Mouse (Mus musculus) lung, adult 2 months (tissue): ENCODE results near the gene 1700003F12Rik. TPM values are rescaled to one million over a fixed set of nuclear protein-coding genes. Genes with fewer than 3 reads are reported as not detected.
A peak's percentile ranks its signal among the peaks of the same experiment; 100 is the strongest.

Experiments
- DNase-seq: peaks from one replicate; pipeline ENCODE4 v3.0.0; 2022
- H3K4me1 ChIP-seq: fragments of 200-500 bp; 2 replicates; pipeline ENCODE4 v1.6.1; 2011; ENCODE audit warnings: low read length; ENCODE audit not compliant: control insufficient read depth, insufficient read depth
- H3K4me3 ChIP-seq: fragments of 200-500 bp; replicated peaks from 2 replicates; pipeline ENCODE3; 2011; ENCODE audit warnings: low read depth, mild to moderate bottlenecking, control low read depth, low read length; ENCODE audit errors: extremely low read depth
- CTCF ChIP-seq: fragments of 200-500 bp; IDR thresholded peaks from 2 replicates; pipeline ENCODE4 v1.5.1; 2011; ENCODE audit warnings: mild to moderate bottlenecking, low read length, control low read depth; ENCODE audit not compliant: insufficient read depth
- POLR2A ChIP-seq: fragments of 200-500 bp; IDR thresholded peaks from 2 replicates; pipeline ENCODE4 v1.6.1; 2011; ENCODE audit warnings: low read depth, mild to moderate bottlenecking, control low read depth, low read length, borderline replicate concordance; ENCODE audit errors: extremely low read depth
- WGBS: fragments of 180-500 bp; shearing (Covaris S2); methylation state at CpG from one replicate; pipeline ENCODE4 v1.1.7; 2018; 5-methylcytosine and 5-hydroxymethylcytosine counted together
- polyA plus RNA-seq: library from polyadenylated mRNA; depleted of rRNA; stranded (reverse); fragments of >200 nt; gene quantifications from 2 replicates; pipeline ENCODE4 v1.2.3, GENCODE M21; 2012

The 1700003F12Rik gene
- polyA plus RNA-seq, 1 experiment, result not detected

DNA sequence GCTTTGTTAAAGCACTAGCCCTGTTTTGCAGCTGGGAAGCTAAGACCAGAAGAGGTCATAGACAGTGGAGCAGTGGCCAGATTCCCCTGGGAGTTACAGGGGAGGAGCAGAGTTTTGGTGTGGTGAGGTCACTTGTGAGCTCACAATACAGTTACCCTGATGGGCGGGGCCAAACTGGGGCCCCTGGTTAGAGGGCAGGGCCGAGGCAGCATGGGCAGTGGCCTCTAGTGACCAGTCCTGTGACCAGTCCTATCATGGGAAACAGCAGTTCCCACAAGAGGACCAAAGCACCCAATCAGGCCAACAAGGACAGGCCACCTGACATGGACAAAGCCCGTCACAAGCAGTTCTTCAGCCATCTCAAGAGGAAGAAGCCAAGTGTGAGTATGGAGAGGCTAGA, 1.8 kb downstream of the 1700003F12Rik start:
- peaks cover 10% of the 10 kb centered on the region for H3K4me1 ChIP-seq
- 59% methylated on average over 3 of the region's 3 CpGs for WGBS
- DNase-seq, result no peak
- no peak overlapping the region for H3K4me3 ChIP-seq
- TF ChIP-seq CTCF (no peak), POLR2A (no peak)

DNA sequence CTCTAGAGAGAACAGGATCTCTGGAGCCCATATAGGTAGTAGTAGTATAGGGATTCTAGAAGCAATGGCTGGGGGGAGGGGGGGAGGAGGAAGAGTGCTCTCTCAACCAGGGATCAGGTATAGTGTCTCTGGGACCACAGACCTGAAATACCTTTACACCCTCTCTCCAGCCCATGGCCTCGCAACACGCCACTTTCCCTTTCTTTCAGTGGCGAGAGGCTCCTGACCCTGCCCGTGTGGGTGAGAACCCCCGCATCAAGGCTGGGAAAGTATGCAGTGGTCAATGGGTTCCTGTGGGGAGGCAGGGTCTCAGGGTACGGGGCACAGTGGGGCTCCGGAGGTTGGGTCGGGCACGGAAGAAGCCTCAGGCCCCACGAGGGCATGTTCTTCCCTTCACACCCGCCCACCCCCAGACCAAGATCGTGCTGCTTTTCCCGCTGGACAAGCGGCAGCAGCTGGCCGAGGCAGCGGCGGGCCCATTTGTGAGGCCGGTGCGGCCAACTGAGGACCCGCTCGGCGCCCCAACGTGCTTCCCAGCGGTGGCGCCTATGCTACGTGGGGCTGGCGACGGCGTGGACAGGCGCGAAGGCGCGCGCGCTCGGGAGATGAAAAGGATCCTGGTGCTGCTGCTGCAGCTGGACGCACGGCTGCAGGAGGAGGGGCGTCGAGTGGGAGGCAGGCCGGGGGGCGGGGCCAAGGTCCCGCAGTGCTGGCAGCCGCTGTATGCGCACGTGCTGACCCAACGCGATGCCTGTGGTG, 2.4 kb downstream of the 1700003F12Rik start:
- peak; percentile 42 for DNase-seq
- TF ChIP-seq POLR2A (no peak), CTCF (no peak)
- 6% methylated on average over 46 of the region's 48 CpGs for WGBS
- H3K4me1 ChIP-seq, result peaks cover 10% of the 10 kb centered on the region
- peak overlapping the region; percentile 11 for H3K4me3 ChIP-seq

DNA sequence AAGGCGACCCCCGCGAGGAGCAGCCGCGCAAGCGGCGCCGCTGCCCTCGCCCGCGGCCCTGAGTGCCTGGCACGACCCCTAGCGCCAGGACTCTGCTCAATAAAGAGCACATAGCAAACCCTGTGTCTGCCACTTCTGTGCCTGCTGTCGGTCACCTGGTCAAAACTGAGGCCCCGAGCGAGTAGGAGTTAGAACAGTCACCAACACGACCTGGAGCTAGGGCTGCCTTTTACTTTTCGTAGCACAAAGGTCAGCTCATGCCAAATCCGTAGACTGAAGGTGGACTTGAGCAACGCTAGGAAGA, 3.0 kb downstream of the 1700003F12Rik start:
- TF ChIP-seq CTCF (no peak), POLR2A (no peak)
- peaks cover 10% of the 10 kb centered on the region for H3K4me1 ChIP-seq
- WGBS, result 17% methylated on average over 20 of the region's 20 CpGs
- DNase-seq, result no peak
- no peak overlapping the region for H3K4me3 ChIP-seq

DNA sequence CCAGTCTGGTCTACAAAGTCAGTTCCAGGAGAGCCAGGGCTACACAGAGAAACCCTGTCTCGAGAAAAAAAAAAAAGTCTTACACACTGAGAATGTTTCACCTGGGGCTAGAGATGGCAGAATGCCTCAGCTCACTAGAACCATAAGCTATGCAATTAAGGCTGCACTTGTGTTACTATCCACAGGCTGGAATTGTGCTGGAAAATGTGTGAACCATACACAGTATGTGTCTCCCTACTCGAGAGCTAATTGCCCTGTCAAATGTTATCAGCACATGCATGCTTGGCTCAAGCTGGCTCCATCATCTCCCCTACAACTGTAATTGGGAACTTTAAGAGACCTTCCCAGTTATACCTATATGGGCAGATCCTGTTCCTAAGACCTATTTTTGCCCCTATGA, 4.1 kb downstream of the 1700003F12Rik start:
- no peak for TF ChIP-seq CTCF
- no peak for TF ChIP-seq POLR2A
- WGBS, result 84% methylated on average over 2 of the region's 2 CpGs
- Histone ChIP-seq H3K4me1 (peaks cover 10% of the 10 kb centered on the region), H3K4me3 (no peak overlapping the region)
- no peak for DNase-seq

DNA sequence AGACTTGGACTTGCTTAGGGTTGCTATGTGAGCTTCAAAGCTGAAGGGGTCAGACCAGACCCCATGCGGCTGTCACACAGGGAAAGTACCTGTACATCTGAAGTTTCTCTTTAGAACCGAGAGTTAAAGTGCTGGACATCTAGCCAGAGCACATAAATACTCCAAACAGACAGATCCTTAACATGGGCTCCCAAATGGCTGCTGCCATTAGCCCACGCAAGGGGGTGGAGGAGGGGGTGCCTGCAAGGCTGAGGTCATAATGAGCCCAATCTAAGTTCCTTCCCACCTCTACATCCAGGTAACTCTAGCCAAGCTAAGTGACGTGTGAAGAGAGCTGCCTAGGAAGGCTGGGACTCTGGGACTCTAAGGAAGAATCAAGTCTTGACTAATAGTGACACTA, 4.6 kb downstream of the 1700003F12Rik start, which contains the start of gene Actl10:
Actl10 (plus strand) TSS at position 301 of the 400 bp plus-strand sequence.
- H3K4me1 ChIP-seq, result peaks cover 10% of the 10 kb centered on the region
- 95% methylated on average over 4 of the region's 4 CpGs for WGBS
- no peak for TF ChIP-seq CTCF
- TF ChIP-seq POLR2A, result no peak
- DNase-seq, result no peak
- peak within 1 kb of the TSS; percentile 54 for H3K4me3 ChIP-seq

DNA sequence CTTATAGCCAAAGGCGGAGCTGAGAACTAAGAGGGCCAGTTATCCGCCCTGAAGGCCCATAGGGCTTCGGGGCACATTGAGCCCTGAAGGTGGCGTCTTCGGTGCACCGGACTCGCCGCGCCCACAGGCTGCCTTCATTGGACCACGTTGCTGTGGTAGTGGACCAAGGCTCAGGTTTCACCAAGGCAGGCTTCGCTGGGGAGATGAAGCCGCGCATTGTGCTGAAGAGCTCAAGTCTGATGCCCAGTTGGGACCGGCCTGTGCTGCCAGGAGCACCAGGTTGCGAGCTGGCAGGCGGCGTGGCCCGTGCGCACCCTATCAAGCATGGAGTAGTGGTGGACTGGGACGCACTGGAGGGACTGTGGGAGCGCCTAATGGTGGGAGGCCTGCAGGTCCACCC, 5.0 kb downstream of the 1700003F12Rik start:
- Histone ChIP-seq H3K4me1 (peaks cover 10% of the 10 kb centered on the region), H3K4me3 (no peak overlapping the region)
- DNase-seq, result no peak
- no peak for TF ChIP-seq CTCF
- no peak for TF ChIP-seq POLR2A
- 49% methylated on average over 21 of the region's 21 CpGs for WGBS

DNA sequence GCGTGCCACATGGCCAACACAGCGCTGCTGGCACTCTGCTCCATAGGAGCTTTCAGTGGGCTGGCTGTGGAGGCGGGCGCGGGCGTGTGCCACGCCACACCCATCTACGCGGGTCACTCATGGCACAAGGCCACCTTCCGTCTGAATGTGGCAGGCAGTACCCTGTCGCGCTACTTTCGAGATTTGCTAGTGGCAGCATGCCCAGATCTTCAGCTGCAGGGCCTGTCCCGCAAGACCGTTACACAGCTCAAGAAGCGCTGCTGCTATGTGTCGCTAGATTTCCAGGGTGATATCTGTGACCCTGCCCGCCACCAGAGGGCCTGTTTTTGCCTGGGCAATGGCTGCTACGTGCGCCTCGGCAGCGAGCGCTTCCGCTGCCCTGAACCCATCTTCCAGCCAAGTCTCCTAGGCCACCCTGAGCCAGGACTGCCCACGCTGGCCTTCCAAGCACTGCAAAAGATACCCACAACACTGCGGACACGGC, 5.6 kb downstream of the 1700003F12Rik start:
- H3K4me1 ChIP-seq, result peaks cover 10% of the 10 kb centered on the region
- WGBS, result 15% methylated on average over 27 of the region's 27 CpGs
- DNase-seq, result peak; percentile 66
- no peak for TF ChIP-seq POLR2A
- peak; percentile 57 for TF ChIP-seq CTCF
- H3K4me3 ChIP-seq, result peak overlapping the region; percentile 54

DNA sequence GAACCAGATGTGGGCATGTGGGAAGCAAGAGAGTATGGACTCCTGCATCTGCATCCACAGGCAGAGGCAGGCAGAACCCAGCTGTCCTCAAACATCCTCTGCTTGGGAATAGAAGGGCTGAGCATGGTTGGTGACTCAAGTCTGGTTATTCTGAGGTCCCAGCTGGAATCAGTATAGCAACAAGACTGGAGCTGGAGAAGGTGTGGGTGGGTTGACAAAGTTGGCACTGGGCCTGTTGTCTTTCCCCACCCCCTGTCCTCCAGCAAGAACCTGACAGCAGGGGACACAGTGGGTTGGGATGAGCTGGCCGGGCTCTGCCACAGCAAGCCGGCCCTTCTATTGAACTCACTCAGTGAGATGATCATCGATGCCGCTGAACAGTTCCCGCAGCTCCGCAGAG, 8.3 kb downstream of the 1700003F12Rik start:
- TF ChIP-seq POLR2A (no peak), CTCF (no peak)
- H3K4me1 ChIP-seq, result peaks cover 10% of the 10 kb centered on the region; the same call in 1 of the 2 replicates
- 78% methylated on average over 6 of the region's 6 CpGs for WGBS
- DNase-seq, result no peak
- H3K4me3 ChIP-seq, result no peak overlapping the region

DNA sequence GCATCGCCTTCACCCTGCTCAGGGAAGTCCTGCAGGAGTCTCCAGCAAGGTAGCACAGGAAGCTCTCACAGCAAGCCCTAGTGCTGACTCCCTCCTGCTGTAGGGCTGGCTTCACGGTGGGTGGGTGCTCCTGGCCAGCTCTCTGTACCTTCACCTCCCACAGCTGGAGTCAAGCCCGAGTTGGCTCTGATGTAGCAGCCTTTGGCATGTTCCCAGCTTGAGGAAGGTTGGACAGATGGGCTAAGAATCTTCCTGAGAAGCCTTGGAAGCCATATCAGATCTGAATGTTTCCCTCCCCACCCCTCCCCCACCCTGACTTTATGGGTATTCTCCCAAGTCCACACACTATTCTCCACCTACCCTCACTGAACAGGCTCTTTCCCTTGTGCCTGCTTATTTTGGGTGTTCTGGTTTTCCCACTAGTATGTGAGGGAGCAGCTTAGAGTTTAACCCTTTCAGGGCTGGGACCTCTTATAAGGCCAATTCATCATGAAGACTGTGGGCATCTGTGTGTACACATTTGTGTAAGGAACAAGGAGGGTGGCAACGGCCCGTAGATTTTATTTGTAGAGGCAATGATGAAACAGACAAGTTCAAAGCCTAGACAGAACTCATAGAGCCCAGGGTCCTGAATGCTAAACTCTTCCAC, 10.4 kb downstream of the 1700003F12Rik start:
- TF ChIP-seq POLR2A (no peak), CTCF (no peak)
- Histone ChIP-seq H3K4me1 (0 out of 2 replicates have a peak, but pooled peaks cover 6% of the 10 kb centered on the region), H3K4me3 (no peak overlapping the region)
- 42% methylated on average over 5 of the region's 5 CpGs for WGBS
- no peak for DNase-seq
